Mouse (Mus musculus) mouse embryonic stem cell (cell line): ENCODE results near the gene Miga2.

ENCODE experiments used
- in situ Hi-C, 2 experiments: fragments of 300-500 bp; cut with MboI; formaldehyde crosslinking; loops; 1 replicate in 1 of 2; 3 replicates in 1 of 2; pipeline ENCODE4 v1.14.3; 2019 to 2020; ENCODE audit warnings: low sequenced_read_pairs in 2 of 2, low pct_unique_long_range_greater_than_20kb in 1 of 2, mixed read lengths in 1 of 2; ENCODE audit not compliant: unreplicated experiment in 1 of 2

The Miga2 gene

DNA sequence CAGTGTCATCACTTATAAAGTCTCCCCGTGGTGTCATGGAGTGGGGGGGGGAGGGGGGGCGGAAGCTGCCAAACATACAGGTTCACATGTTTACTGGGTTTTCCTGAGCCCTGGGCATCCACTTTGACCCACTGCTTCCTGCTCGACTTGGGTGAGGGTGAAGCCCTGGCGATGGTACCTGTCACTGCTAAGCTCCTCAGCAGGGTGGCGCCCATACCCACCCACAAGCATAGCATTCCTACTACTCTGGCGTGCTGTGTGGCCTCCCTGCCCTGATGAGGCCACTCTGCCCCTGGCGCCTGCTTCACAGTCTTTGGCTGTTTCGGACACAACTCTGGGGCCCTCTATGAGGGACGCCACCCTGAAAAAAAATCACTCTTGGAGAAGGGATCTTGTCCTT lies 7.1 kb upstream of the Miga2 start:
- in situ Hi-C loops: no loop called here

- in situ Hi-C loops: no loop called here
Observed at GRCm38 (mm10) chr2:30357552-30358510, 6.2 kb upstream of the Miga2 start.

DNA sequence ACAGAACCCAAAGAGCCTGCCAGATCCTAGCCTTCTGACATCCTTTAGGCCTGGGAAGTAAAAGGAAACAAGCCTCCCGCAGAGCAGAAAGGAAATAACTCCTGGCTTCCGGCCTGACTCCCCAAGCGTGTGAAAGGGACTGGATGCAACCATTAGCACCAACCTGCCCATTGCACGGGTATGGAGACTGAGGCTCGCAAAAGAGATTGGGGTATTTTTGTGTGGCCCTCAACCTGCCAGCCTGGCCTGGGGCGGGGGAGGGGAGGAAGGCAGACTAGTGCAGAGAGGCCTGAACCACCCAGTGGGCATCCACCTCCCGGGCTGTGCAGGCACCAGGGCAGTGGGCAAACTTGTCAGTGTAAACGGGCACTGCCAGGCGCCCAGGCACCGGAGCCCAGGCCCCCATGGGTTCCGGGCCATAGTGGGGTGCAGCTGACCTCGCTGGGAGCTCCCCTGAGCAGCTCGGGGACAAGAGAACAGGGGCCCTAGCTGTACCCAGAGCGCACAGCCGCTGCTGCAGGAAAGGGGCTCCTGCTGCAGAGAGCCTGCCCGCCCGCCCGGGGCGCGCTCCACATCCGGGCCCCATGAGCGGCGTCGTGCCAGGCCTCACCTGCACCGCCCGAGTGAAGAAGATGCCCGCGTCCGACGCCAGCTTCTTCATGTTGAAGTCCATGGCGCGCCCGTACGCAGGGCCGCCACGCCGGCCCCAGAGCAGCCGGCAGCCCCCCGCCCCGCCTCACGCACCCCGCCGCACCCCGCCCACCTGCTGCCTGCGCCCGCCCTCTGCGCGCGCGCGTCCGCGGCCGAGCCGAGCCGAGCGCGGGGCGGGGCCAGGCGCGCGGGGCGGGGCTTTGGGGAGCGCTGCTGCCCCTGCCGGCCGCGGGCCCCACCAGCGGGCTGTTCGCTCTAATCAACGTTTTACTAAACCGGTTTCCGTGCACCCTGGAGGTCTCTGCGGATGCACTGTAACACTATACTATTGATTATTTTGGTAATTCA lies 5.2 kb upstream of the Miga2 start, which contains the start of gene Sh3glb2:
Gene Sh3glb2 (minus strand): TSS at position 805 of the 999 bp plus-strand sequence.
- in situ Hi-C loops: no loop called here

DNA sequence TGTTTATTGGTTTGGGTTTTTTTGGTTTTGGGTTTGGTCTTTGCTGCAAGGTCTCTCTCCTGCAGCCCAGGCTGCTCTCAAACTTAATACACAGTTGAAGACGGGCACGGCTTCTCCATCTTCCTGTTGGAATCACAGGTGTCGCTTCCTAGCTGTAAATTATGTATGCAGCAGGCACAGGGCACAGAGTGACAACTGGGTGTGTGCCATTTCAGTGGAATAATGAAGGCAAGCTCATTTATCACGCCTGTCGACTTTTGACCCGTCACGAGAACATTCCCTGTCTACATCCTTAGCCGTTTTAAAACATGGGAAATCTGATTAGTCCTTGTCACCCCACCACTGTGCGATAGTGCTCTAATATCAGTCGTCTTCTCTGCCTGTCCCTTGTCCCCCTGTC lies 3.4 kb upstream of the Miga2 start:
- in situ Hi-C loops: no loop called here

GRCm38 (mm10) chr2:30362865-30363264 lies 1.2 kb upstream of the Miga2 start:
- in situ Hi-C loops: no loop called here

- in situ Hi-C loops: no loop called here
Observed at GRCm38 (mm10) chr2:30365281-30366069, 1.4 kb downstream of the Miga2 start.

GRCm38 (mm10) chr2:30366203-30366602 lies 2.2 kb downstream of the Miga2 start:
- in situ Hi-C loops: no loop called here

DNA sequence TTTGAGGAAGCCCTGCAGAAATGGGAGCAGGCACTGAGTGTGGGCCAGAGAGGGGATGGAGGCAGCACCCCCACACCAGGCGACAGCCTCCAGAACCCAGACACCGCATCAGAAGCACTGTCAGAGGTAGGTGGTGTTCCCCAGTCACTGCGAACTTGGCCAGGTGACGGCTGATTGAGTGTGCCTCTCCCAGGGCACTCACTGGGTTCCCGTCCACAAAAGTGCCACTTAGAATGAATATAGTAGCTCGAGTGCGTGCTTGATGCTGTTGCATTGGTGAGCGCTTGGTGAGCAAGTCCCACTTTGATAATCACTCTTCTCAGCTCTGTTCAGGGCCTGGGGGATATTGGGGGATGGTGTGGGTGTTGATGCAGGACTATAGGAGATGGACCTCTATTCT lies 7.5 kb downstream of the Miga2 start:
- in situ Hi-C loops: no loop called here

GRCm38 (mm10) chr2:30372726-30373125 lies 8.7 kb downstream of the Miga2 start:
- in situ Hi-C loops: no loop called here

- in situ Hi-C loops: no loop called here
Observed at GRCm38 (mm10) chr2:30375893-30376292, 11.9 kb downstream of the Miga2 start.

GRCm38 (mm10) chr2:30377721-30378120 lies 13.7 kb downstream of the Miga2 start:
- in situ Hi-C loops: no loop called here

GRCm38 (mm10) chr2:30379307-30379706 lies 15.3 kb downstream of the Miga2 start:
- in situ Hi-C loops: no loop called here

DNA sequence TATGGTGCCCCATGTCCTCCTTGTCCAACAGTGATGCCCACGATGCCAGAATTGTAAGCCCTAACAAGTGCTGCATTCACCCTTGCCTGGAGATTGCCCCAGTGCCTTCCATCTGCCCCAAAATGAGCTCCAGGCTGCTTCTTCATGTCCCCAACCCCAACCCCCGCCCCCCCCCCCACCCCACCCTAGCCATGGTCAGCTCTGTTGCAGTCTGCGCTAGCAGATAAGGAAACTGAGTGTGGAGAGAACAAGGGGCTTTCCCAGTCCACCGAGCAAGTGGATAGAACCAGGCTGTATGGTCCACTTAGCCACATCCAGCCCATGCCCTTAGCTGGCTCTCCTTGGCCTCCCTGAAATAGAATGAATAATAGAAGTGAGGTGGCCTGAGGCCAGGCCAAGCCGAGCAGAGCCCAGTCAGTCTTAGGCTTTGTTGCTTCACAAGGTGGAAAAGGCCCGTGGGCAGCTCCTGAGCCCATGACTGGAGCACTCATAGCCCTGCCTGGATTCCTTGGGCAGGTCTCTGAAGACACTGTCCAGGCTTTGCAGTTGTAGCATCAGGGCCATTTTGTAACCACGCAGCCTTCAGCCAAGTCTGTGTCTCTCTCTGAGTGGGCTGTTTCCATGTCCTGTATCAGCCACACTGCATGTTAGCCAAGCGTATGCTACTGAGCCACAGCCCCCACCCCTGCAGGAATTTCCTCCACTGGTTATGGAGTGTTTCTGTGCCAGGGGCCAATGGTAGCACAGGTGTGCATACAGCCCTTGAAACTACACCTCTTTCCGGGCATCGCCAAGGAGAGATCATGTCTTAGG lies 16.7 kb downstream of the Miga2 start:
- in situ Hi-C loops: no loop called here

GRCm38 (mm10) chr2:30381377-30381725 lies 17.3 kb downstream of the Miga2 start:
- in situ Hi-C loops: no loop called here

DNA sequence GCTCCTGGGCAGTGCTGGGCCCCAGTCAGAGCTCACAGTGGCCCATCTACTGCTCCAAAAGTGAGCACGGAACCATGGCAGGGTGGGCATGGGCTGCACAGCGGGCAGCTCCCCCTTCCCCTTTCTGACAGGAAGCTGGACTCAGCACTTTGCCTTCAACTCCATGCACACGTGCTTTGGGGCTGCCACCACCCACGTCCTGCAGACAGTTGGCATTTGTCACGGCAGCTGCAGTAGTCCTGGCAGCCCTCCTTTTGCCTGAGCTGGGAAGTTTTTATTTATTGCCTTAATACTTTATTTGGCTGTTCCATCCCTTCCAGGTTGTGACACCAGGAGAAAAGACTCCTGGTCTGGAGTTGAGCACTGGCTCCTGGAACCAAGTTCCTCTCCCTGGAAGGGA lies 20.8 kb downstream of the Miga2 start:
- in situ Hi-C loops: no loop called here

GRCm38 (mm10) chr2:30385591-30385990 lies 21.6 kb downstream of the Miga2 start:
- in situ Hi-C loops: no loop called here

GRCm38 (mm10) chr2:30386913-30387312 lies 22.9 kb downstream of the Miga2 start:
- in situ Hi-C loops: no loop called here

- in situ Hi-C loops: no loop called here
Observed at GRCm38 (mm10) chr2:30389000-30389399, 25.0 kb downstream of the Miga2 start.
